Mouse (Mus musculus) midbrain, embryonic 12.5 days (tissue): Measurements from ENCODE around the gene Ccne1. TPM values are rescaled to one million over a fixed set of nuclear protein-coding genes. Genes with fewer than 3 reads are reported as not detected.

Source experiments
- ATAC-seq: fragments of 200-750 bp; cut with Nextera tagmentation; 2 replicates; pipeline ENCODE4 v1.8.0; 2017; ENCODE audit warnings: low read depth, moderate TSS enrichment, moderate library complexity; ENCODE audit not compliant: low FRiP score
- H3K27ac ChIP-seq: fragments of 300-500 bp; sonication (generic); replicated peaks from 2 replicates; pipeline ENCODE4 v1.5.1; 2016; ENCODE audit warnings: mild to moderate bottlenecking
- H3K27me3 ChIP-seq: fragments of 300-500 bp; sonication (generic); 2 replicates; pipeline ENCODE4 v1.6.1; 2016; ENCODE audit warnings: mild to moderate bottlenecking
- H3K36me3 ChIP-seq: fragments of 300-500 bp; sonication (generic); 2 replicates; pipeline ENCODE4 v1.6.1; 2016
- H3K4me1 ChIP-seq: fragments of 300-500 bp; sonication (generic); 2 replicates; pipeline ENCODE4 v1.6.1; 2016
- H3K4me2 ChIP-seq: fragments of 300-500 bp; sonication (generic); replicated peaks from 2 replicates; pipeline ENCODE4 v1.6.1; 2016; ENCODE audit warnings: mild to moderate bottlenecking, moderate library complexity
- H3K4me3 ChIP-seq: fragments of 300-500 bp; sonication (generic); 2 replicates; pipeline ENCODE4 v1.5.1; 2016; ENCODE audit warnings: mild to moderate bottlenecking
- H3K9ac ChIP-seq: fragments of 300-500 bp; sonication (generic); replicated peaks from 2 replicates; pipeline ENCODE4 v1.6.1; 2016; ENCODE audit warnings: mild to moderate bottlenecking, moderate library complexity
- H3K9me3 ChIP-seq: fragments of 300-500 bp; sonication (generic); 2 replicates; pipeline ENCODE4 v1.6.1; 2016; ENCODE audit warnings: mild to moderate bottlenecking
- WGBS: fragments of 180-500 bp; shearing (Covaris S2); methylation state at CpG from one replicate; pipeline ENCODE4 v1.1.7; 2016; 5-methylcytosine and 5-hydroxymethylcytosine counted together
- polyA plus RNA-seq: library from polyadenylated mRNA; unstranded; fragments of >200 nt; fragmentation: Nextera tagmentation; extraction: Ambion mirVana; gene quantifications from 2 replicates; pipeline ENCODE4 v1.2.1, GENCODE M21; 2016

Gene Ccne1
- 36.7 and 37.5 TPM in 2 replicates for polyA plus RNA-seq

DNA sequence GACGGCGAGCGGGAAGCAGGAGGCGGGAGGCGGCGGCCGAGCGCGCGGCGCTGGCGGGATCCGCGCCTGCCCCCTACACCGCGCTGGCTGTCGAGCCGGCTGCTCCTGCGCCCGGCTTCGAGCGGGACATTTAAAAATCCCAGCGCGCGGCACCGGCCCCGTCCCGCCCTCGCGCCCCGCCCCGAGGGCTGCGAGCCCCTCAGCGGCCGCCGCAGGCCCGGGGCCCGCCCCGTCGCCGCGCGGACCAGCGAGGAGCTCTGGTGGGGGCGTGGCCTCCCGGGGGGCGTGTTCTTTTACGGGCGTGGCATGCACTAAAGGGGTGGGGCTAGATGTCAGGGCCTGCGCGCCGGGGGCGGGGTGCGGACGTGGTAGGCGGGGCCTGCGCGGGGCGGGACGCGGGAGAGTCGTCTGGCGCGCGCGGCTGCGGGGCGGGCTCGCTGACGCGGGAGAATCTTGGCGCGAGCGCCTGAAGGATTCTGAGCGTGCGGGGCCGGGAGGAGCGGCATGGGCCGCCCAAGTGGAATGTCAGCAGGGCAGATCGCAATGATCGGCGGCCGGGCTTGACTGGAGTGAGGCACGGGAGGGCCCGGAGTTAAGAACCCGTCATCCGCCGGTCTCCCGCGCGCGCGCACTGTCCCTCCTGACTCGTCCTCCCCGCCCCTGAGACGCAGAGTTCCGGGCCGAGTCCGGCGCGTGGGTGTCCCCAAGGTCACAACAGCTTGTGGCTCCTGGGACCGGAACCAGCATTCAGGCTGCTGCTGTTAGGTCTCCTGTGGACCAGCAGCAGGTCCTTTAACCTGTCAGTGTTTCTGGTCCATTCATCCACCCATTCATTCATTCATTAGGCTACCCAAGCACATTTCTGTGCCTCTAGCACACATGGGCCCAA is at the start of gene Ccne1:
TSS of gene Ccne1 (minus strand) at position 164 of the 889 bp plus-strand sequence.
- WGBS, result under 1% methylated on average over 88 of the region's 102 CpGs
- Histone ChIP-seq H3K4me1 (peaks cover 30% of the 10 kb centered on the region), H3K27ac (peak within 1 kb of the TSS; percentile 71), H3K9ac (peak within 1 kb of the TSS; percentile 80), H3K27me3 (peaks cover 16% of the 10 kb centered on the region; the same call in 1 of the 2 replicates), H3K36me3 (peaks cover 2% of the 10 kb centered on the region; the same call in 1 of the 2 replicates), H3K4me3 (peak within 1 kb of the TSS; percentile 77), H3K9me3 (no peaks in the 10 kb centered on the region), H3K4me2 (peak within 1 kb of the TSS; percentile 94)
- ATAC-seq, result peak; percentile 94

DNA sequence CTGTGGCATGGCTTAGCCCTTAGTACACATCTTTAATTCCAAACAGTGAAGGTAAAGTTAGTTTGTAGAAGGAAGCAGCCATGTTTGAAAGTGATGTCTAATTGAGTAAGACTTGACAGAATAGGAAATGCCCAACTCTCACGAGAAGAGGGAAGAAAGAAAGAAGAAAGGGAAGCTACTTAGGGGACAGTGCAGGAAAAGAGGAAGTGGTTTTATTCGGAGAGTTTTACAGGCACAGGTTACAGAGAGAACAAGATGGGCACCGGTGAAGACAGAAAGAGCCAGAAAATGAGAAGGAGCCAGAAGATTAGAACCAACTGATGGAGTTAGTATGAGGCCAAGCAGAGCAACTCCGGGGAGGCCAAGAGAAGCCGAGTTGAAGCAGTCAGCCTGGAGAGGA is 48.5 kb upstream of the Ccne1 start:
- 87% methylated on average over 5 of the region's 5 CpGs for WGBS
- Histone ChIP-seq H3K27ac (no peak overlapping the region), H3K4me2 (no peak overlapping the region), H3K4me3 (no peak overlapping the region), H3K9me3 (no peaks in the 10 kb centered on the region), H3K36me3 (no peaks in the 10 kb centered on the region), H3K4me1 (0 out of 2 replicates have a peak, but pooled peaks cover under 1% of the 10 kb centered on the region), H3K9ac (no peak overlapping the region), H3K27me3 (no peaks in the 10 kb centered on the region)
- no peak for ATAC-seq

- no peaks in the 10 kb centered on the region for H3K27me3 ChIP-seq
- H3K36me3 ChIP-seq, result no peaks in the 10 kb centered on the region
- 78% methylated on average over 3 of the region's 3 CpGs for WGBS
- H3K4me2 ChIP-seq, result no peak overlapping the region
- ATAC-seq, result no peak
- peaks cover 2% of the 10 kb centered on the region; the same call in 1 of the 2 replicates for H3K9me3 ChIP-seq
- H3K27ac ChIP-seq, result no peak overlapping the region
- H3K4me1 ChIP-seq, result 0 out of 2 replicates have a peak, but pooled peaks cover 4% of the 10 kb centered on the region
- H3K4me3 ChIP-seq, result no peak overlapping the region
- H3K9ac ChIP-seq, result no peak overlapping the region
Measured at GRCm38 (mm10) chr7:38152571-38152970, 45.2 kb upstream of the Ccne1 start.

DNA sequence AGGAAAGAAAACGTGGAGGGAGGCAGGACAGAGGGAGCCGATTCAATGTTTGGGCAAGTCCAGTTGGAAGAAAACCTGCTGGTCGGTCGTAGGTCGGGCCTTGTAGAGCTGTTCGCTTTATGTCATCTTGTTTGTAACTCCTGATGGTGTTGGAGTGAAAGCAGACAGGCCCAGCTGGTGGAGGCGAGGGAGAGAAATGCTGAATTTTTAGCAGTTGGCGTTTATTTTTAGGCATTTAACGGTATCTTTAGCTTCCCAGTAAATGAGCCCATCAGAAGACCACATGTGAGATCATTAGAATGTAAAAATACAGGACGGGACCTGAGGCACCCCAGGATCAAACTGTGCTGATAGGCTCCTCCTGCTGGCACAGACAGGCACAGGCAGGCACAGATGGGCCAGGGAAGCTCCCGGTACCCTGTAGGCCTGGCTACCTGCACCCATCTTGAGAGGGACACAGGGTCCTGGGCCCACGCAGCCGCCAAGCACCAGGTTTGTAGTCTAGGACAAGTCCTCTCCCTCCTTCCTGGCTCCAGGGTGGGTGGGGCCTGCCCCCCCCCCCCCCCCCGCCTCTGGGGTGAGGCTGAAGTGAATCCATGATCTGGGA is 44.5 kb upstream of the Ccne1 start:
- Histone ChIP-seq H3K4me1 (0 out of 2 replicates have a peak, but pooled peaks cover 4% of the 10 kb centered on the region), H3K9ac (no peak overlapping the region), H3K36me3 (no peaks in the 10 kb centered on the region), H3K9me3 (peaks cover 6% of the 10 kb centered on the region; the same call in 1 of the 2 replicates), H3K4me2 (no peak overlapping the region), H3K27me3 (no peaks in the 10 kb centered on the region), H3K4me3 (no peak overlapping the region), H3K27ac (no peak overlapping the region)
- 76% methylated on average over 14 of the region's 14 CpGs for WGBS
- no peak; the same call in 1 of the 2 replicates for ATAC-seq

DNA sequence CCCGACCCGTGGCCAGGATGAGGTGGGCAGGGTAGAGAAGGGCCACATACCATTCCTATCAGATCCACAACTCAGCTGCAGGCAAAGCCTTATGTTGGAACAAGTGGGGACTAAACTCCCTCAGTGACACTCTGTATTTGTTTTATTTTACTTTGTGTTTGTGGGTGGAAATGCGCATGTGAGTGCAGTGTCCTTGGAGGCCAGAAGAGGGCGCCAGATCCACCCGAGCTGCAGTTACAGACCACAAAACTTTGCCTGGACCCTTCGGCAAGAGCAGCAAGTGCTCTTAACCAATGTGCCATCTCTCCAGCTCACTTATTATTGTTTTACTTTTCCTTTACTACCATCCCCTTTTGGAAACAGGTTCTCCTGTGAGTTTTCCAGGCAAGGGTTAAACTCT is 40.1 kb upstream of the Ccne1 start:
- H3K27ac ChIP-seq, result no peak overlapping the region
- no peak overlapping the region for H3K9ac ChIP-seq
- H3K4me2 ChIP-seq, result no peak overlapping the region
- no peaks in the 10 kb centered on the region for H3K27me3 ChIP-seq
- H3K4me3 ChIP-seq, result no peak overlapping the region
- WGBS, result 86% methylated on average over 6 of the region's 6 CpGs
- ATAC-seq, result no peak
- 0 out of 2 replicates have a peak, but pooled peaks cover 4% of the 10 kb centered on the region for H3K4me1 ChIP-seq
- no peaks in the 10 kb centered on the region for H3K36me3 ChIP-seq
- peaks cover 6% of the 10 kb centered on the region; the same call in 1 of the 2 replicates for H3K9me3 ChIP-seq

DNA sequence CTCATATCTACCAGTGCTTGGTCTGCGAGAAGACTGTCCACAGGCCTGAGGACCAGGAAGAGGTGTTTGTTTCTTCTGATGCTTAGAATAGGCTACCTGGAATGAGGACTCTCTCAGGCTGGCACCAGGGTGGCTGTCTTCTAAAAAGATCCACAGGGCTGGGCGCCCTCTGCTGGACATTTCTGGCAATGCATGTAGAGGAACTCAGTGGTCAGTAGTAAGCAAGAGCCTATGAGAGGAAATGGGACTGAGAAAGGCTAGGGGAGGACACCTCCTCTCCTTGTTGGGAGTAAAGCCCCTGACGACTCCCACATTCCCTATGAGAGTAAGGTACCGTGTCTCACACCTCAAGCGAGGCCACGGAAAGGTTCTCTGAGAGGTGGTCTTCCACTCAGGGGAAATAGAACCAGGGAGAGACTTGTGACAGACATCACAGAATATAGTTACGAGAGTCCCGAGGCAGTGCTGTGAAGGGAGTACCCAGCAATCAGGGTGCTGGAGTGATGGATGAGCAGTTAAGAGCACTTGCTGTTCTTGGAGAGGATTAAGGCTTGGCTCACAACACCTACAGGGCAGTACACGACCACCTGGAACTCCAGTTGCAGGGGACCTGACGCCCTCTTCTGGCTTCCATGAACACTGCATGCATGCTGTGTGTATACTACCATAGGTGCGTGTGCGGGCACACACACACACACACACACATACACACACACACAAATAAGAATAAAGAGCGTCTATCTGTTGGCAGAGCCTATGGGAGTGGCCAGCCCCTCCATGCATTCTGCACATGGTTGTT is 34.6 kb upstream of the Ccne1 start:
- H3K4me3 ChIP-seq, result no peak overlapping the region
- whole genome bisulfite sequencing, result 65% methylated on average over 13 of the region's 13 CpGs
- no peaks in the 10 kb centered on the region for H3K9me3 ChIP-seq
- H3K9ac ChIP-seq, result no peak overlapping the region
- no peak overlapping the region for H3K4me2 ChIP-seq
- peak; percentile 80 for ATAC-seq
- H3K4me1 ChIP-seq, result no peaks in the 10 kb centered on the region
- no peaks in the 10 kb centered on the region for H3K27me3 ChIP-seq
- H3K36me3 ChIP-seq, result no peaks in the 10 kb centered on the region
- no peak overlapping the region for H3K27ac ChIP-seq

GRCm38 (mm10) chr7:38140324-38140723 is 33.0 kb upstream of the Ccne1 start:
- no peak overlapping the region for H3K4me3 ChIP-seq
- H3K9ac ChIP-seq, result no peak overlapping the region
- WGBS, result 61% methylated on average over 9 of the region's 9 CpGs

DNA sequence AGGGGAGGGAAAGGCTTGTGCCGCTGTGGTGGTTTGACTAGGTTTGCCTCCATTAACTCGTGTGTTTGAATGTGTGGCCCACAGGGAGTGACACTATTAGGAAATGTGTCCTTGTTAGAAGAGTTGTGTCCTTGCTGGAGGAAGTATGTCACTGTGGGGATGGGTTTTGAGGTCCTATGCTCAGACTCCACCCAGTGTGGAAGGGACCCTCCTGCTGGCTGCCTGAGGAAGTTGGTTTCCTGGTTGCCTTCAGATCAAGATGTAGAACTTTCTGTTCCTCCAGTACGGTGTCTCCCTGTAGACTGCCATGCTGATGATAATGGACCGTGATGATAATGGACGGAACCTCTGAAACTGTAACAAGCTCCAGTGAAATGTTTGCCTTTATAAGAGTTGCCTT is 27.1 kb upstream of the Ccne1 start:
- H3K9ac ChIP-seq, result no peak overlapping the region
- H3K4me1 ChIP-seq, result no peaks in the 10 kb centered on the region
- H3K36me3 ChIP-seq, result no peaks in the 10 kb centered on the region
- H3K4me3 ChIP-seq, result no peak overlapping the region
- no peak overlapping the region for H3K27ac ChIP-seq
- H3K9me3 ChIP-seq, result no peaks in the 10 kb centered on the region
- no peak for ATAC-seq
- 89% methylated on average over 5 of the region's 5 CpGs for WGBS
- H3K27me3 ChIP-seq, result 0 out of 2 replicates have a peak, but pooled peaks cover 3% of the 10 kb centered on the region
- H3K4me2 ChIP-seq, result no peak overlapping the region

More at GRCm38 (mm10) chr7:38140324-38140723, 33.0 kb upstream of the Ccne1 start:
- Histone ChIP-seq H3K36me3 (no peaks in the 10 kb centered on the region), H3K9me3 (no peaks in the 10 kb centered on the region), H3K27me3 (no peaks in the 10 kb centered on the region), H3K4me2 (no peak overlapping the region), H3K27ac (no peak overlapping the region), H3K4me1 (no peaks in the 10 kb centered on the region)
- ATAC-seq, result no peak

DNA sequence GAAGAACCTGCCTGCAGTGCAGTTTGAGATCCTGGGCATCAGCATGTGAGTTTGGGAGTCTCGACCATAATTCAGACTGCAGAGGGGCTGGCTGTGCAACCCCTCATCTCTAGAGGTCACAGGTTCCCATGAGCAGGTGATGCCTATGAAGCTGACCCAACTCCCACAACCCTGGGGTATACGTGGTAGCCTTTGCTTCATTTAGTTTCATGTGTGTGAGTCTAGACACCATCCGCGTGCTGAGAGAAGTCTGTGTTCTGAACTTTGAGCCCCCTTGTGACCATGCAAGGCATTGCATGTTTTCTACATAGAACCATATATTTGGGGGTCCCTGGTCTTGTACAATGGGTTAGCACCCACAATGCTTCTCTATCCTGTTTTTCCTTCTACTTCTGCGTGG is 23.9 kb upstream of the Ccne1 start:
- WGBS, result 29% methylated on average over 5 of the region's 5 CpGs
- H3K4me3 ChIP-seq, result no peak overlapping the region
- no peaks in the 10 kb centered on the region for H3K4me1 ChIP-seq
- no peaks in the 10 kb centered on the region for H3K9me3 ChIP-seq
- H3K36me3 ChIP-seq, result no peaks in the 10 kb centered on the region
- ATAC-seq, result no peak
- H3K27ac ChIP-seq, result no peak overlapping the region
- H3K9ac ChIP-seq, result no peak overlapping the region
- 0 out of 2 replicates have a peak, but pooled peaks cover 3% of the 10 kb centered on the region for H3K27me3 ChIP-seq
- H3K4me2 ChIP-seq, result no peak overlapping the region

- no peak; the same call in 1 of the 2 replicates for ATAC-seq
- H3K27me3 ChIP-seq, result 0 out of 2 replicates have a peak, but pooled peaks cover 3% of the 10 kb centered on the region
- WGBS, result 79% methylated on average over 26 of the region's 26 CpGs
Measured at GRCm38 (mm10) chr7:38129986-38130729, 22.8 kb upstream of the Ccne1 start.

DNA sequence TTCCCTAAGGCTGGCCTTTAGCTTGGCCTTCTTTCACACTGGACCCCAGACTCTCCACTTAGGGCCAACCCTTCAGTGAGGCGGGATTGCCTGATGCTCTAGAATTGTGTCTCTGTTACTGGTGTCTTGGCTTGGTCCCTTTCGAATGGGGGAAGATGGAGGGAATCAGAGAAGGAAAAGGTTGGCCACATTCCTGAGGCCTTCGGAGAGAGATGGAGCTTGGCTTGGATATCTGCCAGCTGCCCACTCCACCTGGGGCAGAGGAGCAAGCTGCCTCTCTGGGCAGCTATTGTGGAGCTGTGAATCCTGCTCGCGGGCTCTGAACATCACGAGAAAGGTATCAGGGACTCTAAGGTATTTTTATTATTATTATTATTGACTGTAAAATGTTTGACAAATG is 22.2 kb upstream of the Ccne1 start:
- no peaks in the 10 kb centered on the region for H3K9me3 ChIP-seq
- no peak overlapping the region for H3K9ac ChIP-seq
- no peaks in the 10 kb centered on the region for H3K36me3 ChIP-seq
- no peak for ATAC-seq
- H3K4me3 ChIP-seq, result no peak overlapping the region
- peaks cover 6% of the 10 kb centered on the region; the same call in 1 of the 2 replicates for H3K4me1 ChIP-seq
- no peak overlapping the region for H3K27ac ChIP-seq
- H3K27me3 ChIP-seq, result 0 out of 2 replicates have a peak, but pooled peaks cover 3% of the 10 kb centered on the region
- no peak overlapping the region for H3K4me2 ChIP-seq
- 89% methylated on average over 6 of the region's 6 CpGs for WGBS

More at GRCm38 (mm10) chr7:38129986-38130729, 22.8 kb upstream of the Ccne1 start:
- Histone ChIP-seq H3K4me3 (no peak overlapping the region), H3K9me3 (no peaks in the 10 kb centered on the region), H3K4me2 (no peak overlapping the region), H3K36me3 (no peaks in the 10 kb centered on the region), H3K4me1 (peaks cover 6% of the 10 kb centered on the region; the same call in 1 of the 2 replicates), H3K27ac (no peak overlapping the region), H3K9ac (no peak overlapping the region)
